Mouse (Mus musculus) midbrain, embryonic 12.5 days (tissue): ENCODE measurements around the gene Mgat4a. TPM values are rescaled to one million over a fixed set of nuclear protein-coding genes. Genes with fewer than 3 reads are reported as not detected.
A peak's percentile ranks its signal among the peaks of the same experiment; 100 is the strongest.

Experiments
- ATAC-seq: fragments of 200-750 bp; cut with Nextera tagmentation; 2 replicates; pipeline ENCODE4 v1.8.0; 2017; ENCODE audit warnings: low read depth, moderate TSS enrichment, moderate library complexity; ENCODE audit not compliant: low FRiP score
- H3K27ac ChIP-seq: fragments of 300-500 bp; sonication (generic); replicated peaks from 2 replicates; pipeline ENCODE4 v1.5.1; 2016; ENCODE audit warnings: mild to moderate bottlenecking
- H3K27me3 ChIP-seq: fragments of 300-500 bp; sonication (generic); 2 replicates; pipeline ENCODE4 v1.6.1; 2016; ENCODE audit warnings: mild to moderate bottlenecking
- H3K36me3 ChIP-seq: fragments of 300-500 bp; sonication (generic); 2 replicates; pipeline ENCODE4 v1.6.1; 2016
- H3K4me1 ChIP-seq: fragments of 300-500 bp; sonication (generic); 2 replicates; pipeline ENCODE4 v1.6.1; 2016
- H3K4me2 ChIP-seq: fragments of 300-500 bp; sonication (generic); replicated peaks from 2 replicates; pipeline ENCODE4 v1.6.1; 2016; ENCODE audit warnings: mild to moderate bottlenecking, moderate library complexity
- H3K4me3 ChIP-seq: fragments of 300-500 bp; sonication (generic); 2 replicates; pipeline ENCODE4 v1.5.1; 2016; ENCODE audit warnings: mild to moderate bottlenecking
- H3K9ac ChIP-seq: fragments of 300-500 bp; sonication (generic); replicated peaks from 2 replicates; pipeline ENCODE4 v1.6.1; 2016; ENCODE audit warnings: mild to moderate bottlenecking, moderate library complexity
- H3K9me3 ChIP-seq: fragments of 300-500 bp; sonication (generic); 2 replicates; pipeline ENCODE4 v1.6.1; 2016; ENCODE audit warnings: mild to moderate bottlenecking
- WGBS: fragments of 180-500 bp; shearing (Covaris S2); methylation state at CpG from one replicate; pipeline ENCODE4 v1.1.7; 2016; 5-methylcytosine and 5-hydroxymethylcytosine counted together
- polyA plus RNA-seq: library from polyadenylated mRNA; unstranded; fragments of >200 nt; fragmentation: Nextera tagmentation; extraction: Ambion mirVana; gene quantifications from 2 replicates; pipeline ENCODE4 v1.2.1, GENCODE M21; 2016

Gene Mgat4a
- polyA plus RNA-seq, 1 experiment from 2014 or later = 3.3 TPM

DNA sequence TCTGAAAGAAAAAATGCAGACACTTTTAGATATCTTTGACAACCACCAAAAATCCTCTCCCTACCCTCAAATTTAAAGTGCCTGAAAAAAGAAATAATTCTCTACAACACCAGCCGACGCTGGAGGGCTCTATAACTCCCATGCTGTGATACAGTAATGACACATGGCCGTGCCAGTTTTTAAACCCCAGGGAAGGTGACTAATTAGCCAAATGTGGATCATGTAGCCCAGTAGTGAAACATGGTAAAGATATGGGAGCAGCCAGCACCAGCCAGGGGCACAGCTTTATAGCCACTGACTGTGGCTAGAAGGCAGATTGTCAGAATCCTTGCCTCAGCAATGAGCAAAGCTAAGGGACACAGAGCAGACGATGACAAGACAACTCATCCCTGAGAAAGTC is 19.5 kb upstream of the Mgat4a start:
- H3K27me3 ChIP-seq = no peaks in the 10 kb centered on the region
- WGBS = 77% methylated on average over 4 of the region's 4 CpGs
- no peak overlapping the region for H3K27ac ChIP-seq
- no peaks in the 10 kb centered on the region for H3K36me3 ChIP-seq
- no peak overlapping the region for H3K4me2 ChIP-seq
- H3K4me3 ChIP-seq = no peak overlapping the region
- no peaks in the 10 kb centered on the region for H3K9me3 ChIP-seq
- H3K4me1 ChIP-seq = no peaks in the 10 kb centered on the region
- H3K9ac ChIP-seq = no peak overlapping the region
- no peak for ATAC-seq

DNA sequence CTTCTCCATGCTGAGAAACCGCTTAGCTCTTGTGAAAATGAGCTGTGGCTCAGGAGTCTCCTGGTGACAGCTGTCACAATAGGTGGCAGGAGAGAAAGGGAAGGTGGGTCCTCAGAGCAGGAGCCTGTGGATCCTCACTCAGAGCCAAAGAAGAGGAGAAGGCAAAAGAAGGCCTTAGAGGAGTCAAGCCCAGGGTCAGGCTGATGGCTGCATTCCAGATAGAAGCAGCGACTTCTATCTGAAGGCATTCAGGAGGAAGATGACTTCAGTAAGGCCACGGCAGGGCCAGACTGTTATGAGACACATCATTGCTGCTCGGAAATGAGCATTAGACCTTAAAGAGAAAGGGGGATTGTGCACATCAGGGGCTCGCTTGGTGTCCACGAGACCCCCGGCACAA is 11.2 kb upstream of the Mgat4a start:
- Histone ChIP-seq H3K4me2 (no peak overlapping the region), H3K27me3 (no peaks in the 10 kb centered on the region), H3K9ac (no peak overlapping the region), H3K27ac (no peak overlapping the region), H3K4me3 (no peak overlapping the region), H3K36me3 (no peaks in the 10 kb centered on the region), H3K9me3 (no peaks in the 10 kb centered on the region), H3K4me1 (no peaks in the 10 kb centered on the region)
- WGBS = 81% methylated on average over 7 of the region's 7 CpGs
- no peak for ATAC-seq

DNA sequence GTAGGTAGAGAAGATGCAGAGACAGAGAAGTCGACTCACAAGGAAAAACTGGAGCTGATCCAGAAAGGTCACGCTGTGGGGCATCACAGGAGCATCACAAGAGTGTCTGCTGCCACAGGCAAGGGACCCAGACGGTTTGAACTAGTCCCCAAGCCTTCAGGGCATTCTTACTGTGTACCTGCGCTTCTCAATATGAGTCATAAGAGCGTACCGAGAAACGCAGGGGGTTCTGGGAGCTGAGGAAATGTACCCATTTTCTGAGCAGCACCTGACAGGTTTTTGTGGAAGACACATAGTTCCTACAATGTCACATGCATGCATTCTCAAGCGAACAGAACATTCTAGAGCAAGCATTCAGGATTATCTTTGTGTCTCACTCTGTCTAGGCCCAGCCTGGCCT is 8.7 kb upstream of the Mgat4a start:
- Histone ChIP-seq H3K27ac (no peak overlapping the region), H3K4me1 (no peaks in the 10 kb centered on the region), H3K4me2 (no peak overlapping the region), H3K4me3 (no peak overlapping the region), H3K27me3 (no peaks in the 10 kb centered on the region), H3K36me3 (no peaks in the 10 kb centered on the region), H3K9me3 (no peaks in the 10 kb centered on the region), H3K9ac (no peak overlapping the region)
- 89% methylated on average over 8 of the region's 8 CpGs for WGBS
- no peak for ATAC-seq

DNA sequence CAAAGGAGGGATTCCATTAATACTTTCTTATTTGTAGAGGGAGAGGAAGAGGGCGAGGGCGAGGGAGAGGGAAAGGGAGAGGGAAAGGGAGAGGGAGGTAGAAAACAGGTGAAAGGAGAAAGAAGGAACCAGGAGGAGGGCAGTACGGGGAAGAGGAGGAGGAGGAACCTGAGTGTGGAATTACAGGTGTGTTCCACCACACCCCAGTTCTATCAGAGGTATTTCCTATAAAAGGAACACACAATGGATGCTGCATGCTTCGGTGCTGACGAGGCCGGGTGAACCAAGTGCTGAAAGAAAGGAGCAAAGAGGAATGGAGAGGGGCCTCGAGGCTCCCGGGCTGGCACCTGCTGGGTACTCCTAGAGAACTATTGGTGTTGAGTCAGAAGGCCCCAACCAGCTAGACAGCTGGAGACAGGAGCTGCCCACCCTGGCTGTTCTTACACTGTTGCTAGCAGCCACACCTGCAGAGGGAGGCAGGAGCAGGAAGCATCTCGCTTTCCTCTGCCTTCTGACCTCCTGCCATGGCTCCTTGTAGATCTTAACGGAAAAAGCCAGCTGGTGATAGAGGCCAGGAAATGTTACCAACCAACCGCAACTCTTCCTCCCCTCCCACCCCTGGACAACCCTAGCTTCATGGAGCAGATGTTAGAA is 5.7 kb upstream of the Mgat4a start:
- 77% methylated on average over 11 of the region's 11 CpGs for whole genome bisulfite sequencing
- H3K9ac ChIP-seq = no peak overlapping the region
- H3K4me1 ChIP-seq = no peaks in the 10 kb centered on the region
- no peak for ATAC-seq
- H3K36me3 ChIP-seq = no peaks in the 10 kb centered on the region
- H3K9me3 ChIP-seq = no peaks in the 10 kb centered on the region
- H3K27ac ChIP-seq = no peak overlapping the region
- peaks cover 15% of the 10 kb centered on the region for H3K27me3 ChIP-seq
- no peak overlapping the region for H3K4me2 ChIP-seq
- no peak overlapping the region for H3K4me3 ChIP-seq

DNA sequence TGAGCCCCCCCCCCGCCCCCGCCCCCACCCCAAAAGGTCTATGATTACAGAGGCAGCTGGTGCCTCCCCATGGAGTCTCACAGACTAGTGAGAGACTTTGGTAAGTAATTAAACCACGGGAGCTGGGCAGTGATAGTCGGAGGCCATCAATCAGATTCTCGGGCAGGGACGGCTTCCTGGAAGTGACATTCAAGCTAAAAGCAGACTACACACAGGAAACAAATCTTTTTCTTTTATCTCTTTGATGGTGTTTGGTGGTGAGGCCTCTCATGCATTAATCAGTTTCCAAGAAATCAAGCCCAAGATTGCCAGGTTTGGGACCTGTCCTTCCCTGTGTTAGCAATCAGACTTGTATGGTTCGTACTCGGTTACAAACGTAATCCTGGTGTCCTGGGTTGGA is 3.4 kb upstream of the Mgat4a start:
- peaks cover 17% of the 10 kb centered on the region for H3K27me3 ChIP-seq
- no peak overlapping the region for H3K27ac ChIP-seq
- H3K4me1 ChIP-seq = peaks cover 3% of the 10 kb centered on the region; the same call in 1 of the 2 replicates
- 57% methylated on average over 9 of the region's 9 CpGs for WGBS
- ATAC-seq = no peak
- H3K9ac ChIP-seq = no peak overlapping the region
- H3K4me3 ChIP-seq = no peak overlapping the region
- H3K9me3 ChIP-seq = no peaks in the 10 kb centered on the region
- no peak overlapping the region for H3K4me2 ChIP-seq
- H3K36me3 ChIP-seq = no peaks in the 10 kb centered on the region

DNA sequence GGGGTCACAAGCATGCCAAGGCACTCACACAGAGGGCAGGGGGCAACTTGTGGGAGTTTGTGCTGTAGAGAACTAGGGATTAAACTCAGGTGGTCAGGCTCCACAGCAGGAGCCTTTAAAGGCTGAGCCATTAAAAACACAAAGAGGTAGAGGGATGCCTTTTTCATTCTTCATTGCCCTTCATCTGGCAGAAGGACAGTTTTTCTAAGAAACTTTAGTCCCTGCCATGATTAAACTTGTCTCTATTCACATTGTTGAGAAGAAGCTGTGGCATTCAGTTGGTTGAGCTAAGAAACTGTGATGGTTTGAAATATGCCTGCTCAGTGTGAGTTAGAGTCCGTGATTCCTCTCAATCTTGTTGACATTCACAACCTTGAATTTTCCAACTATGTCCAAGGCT is 2.2 kb upstream of the Mgat4a start:
- no peak overlapping the region for H3K9ac ChIP-seq
- peaks cover 3% of the 10 kb centered on the region; the same call in 1 of the 2 replicates for H3K4me1 ChIP-seq
- H3K4me3 ChIP-seq = no peak overlapping the region
- H3K27ac ChIP-seq = no peak overlapping the region
- H3K27me3 ChIP-seq = peaks cover 18% of the 10 kb centered on the region
- no peaks in the 10 kb centered on the region for H3K36me3 ChIP-seq
- H3K9me3 ChIP-seq = no peaks in the 10 kb centered on the region
- ATAC-seq = no peak
- WGBS = 34% methylated on average over 1 of the region's 1 CpGs
- H3K4me2 ChIP-seq = no peak overlapping the region

DNA sequence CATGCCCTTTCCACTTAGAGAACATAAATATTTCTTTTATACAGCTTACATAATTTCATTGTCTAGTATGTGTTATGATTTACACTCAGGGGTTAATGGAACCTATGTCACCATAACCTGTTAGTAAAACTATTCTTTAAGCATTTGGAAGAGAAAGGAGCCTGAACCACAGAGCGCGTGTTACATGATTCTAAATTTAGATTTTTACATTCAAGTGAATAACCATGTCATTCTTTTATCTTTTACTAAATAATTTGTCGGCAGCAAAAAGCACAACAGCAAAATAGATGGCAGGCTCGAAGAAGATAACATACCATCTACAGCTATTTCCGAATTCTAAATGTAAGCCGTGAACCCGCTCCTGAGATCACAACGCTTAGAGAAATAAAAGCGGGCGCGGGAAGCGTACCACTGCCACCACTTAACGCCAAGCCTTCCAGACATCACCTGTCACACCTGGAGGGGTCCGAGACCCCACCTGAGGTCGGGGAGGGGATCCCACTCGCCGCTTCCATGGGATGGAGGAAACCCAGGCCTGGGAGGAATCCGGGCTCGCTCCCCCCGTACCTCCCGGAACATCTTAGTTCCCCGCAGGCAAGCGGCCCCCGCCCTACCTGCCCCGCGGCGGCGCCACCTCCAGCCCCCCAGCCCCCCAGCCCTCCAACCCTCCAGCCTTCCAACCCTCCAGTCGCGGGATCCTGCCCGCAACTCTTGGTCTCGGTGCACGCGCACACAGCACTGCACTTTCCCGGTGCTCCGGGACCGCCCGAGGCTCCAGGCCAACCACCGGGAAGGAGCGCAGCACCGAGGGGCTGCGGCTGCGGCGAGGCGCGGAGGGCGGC is 627 bp downstream of the Mgat4a start:
- WGBS = 3% methylated on average over 40 of the region's 47 CpGs
- Histone ChIP-seq H3K4me2 (peak overlapping the region; percentile 99), H3K27me3 (peaks cover 18% of the 10 kb centered on the region), H3K4me3 (peak overlapping the region; percentile 84), H3K36me3 (no peaks in the 10 kb centered on the region), H3K9me3 (no peaks in the 10 kb centered on the region), H3K27ac (0 out of 2 replicates have a peak overlapping the region, but pooled peaks have one; percentile 25), H3K9ac (peak overlapping the region; percentile 83), H3K4me1 (peaks cover 3% of the 10 kb centered on the region; the same call in 1 of the 2 replicates)
- ATAC-seq = peak; percentile 75

DNA sequence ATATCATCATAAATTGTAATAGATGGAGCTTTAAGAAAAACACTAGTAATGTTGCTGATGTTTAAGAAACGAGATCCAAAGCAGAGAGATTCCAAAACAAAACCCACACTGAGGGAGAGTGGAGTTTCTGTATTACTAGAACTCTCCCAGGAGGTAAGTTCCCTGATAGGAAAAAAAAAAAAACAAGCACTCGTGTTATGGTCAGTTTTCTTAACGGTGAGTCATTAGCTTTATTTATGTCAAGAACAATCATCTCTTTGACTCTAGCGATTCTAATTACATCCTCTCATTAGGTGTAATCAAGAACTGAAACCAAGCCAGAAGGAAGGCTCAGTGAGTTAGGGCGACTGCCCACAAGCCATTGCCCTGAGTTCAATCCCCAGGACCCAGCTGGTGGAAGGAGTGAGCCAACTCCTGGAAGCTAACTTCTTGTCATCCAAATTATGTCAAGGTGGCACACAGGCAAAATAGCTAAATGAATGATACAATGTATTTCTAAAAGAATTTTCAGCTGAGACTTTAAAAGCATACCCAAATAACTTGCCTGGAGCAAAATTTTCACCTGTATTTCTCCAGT is 6.2 kb downstream of the Mgat4a start:
- no peak for ATAC-seq
- 0 out of 2 replicates have a peak, but pooled peaks cover 3% of the 10 kb centered on the region for H3K27me3 ChIP-seq
- 71% methylated on average over 5 of the region's 5 CpGs for WGBS

DNA sequence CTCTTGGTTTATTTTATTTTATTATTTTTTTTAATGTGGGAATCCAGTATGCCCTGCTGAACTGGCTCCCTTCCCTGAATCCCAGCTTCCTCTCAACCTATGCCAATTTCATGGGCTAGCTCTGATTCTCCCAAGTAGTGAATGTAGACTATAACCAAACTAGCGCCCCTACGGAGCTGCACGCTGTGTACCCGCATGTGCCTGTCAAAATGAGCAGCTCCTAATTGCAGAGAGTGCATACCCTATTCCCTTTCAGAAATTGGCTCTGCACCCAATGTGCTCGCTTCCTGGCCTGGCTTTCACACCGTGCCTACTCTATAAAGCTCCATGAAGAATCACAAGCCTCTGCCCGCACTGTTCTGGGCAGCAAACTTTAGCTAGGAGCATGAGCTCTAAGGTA is 7.6 kb downstream of the Mgat4a start:
- Histone ChIP-seq H3K4me1 (peaks cover 3% of the 10 kb centered on the region; the same call in 1 of the 2 replicates), H3K4me3 (no peak overlapping the region), H3K27me3 (no peaks in the 10 kb centered on the region), H3K27ac (no peak overlapping the region), H3K36me3 (no peaks in the 10 kb centered on the region), H3K9me3 (no peaks in the 10 kb centered on the region), H3K9ac (no peak overlapping the region), H3K4me2 (no peak overlapping the region)
- no peak for ATAC-seq
- WGBS = 94% methylated on average over 7 of the region's 7 CpGs

More for the DNA sequence above, 6.2 kb downstream of the Mgat4a start:
- H3K4me1 ChIP-seq = peaks cover 3% of the 10 kb centered on the region; the same call in 1 of the 2 replicates
- no peak overlapping the region for H3K4me3 ChIP-seq
- H3K27ac ChIP-seq = no peak overlapping the region
- no peak overlapping the region for H3K9ac ChIP-seq
- no peaks in the 10 kb centered on the region for H3K9me3 ChIP-seq
- H3K36me3 ChIP-seq = no peaks in the 10 kb centered on the region
- no peak overlapping the region for H3K4me2 ChIP-seq

DNA sequence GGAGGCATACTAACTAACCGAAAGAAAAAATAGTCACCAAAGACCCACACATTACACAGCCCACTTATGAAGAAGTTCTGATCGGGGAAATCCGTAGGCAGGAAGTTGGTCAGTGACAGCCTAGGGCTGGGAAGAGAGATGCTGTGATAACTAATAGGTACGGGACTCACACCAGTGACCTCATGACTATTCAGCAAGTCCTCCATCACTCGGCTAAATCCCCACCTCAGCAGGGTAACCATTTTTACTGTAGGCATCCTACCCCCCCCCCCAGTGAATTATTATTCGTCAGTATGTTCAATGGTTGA is 8.3 kb downstream of the Mgat4a start:
- H3K27me3 ChIP-seq = no peaks in the 10 kb centered on the region
- no peak overlapping the region for H3K27ac ChIP-seq
- peaks cover 3% of the 10 kb centered on the region; the same call in 1 of the 2 replicates for H3K4me1 ChIP-seq
- ATAC-seq = no peak
- H3K36me3 ChIP-seq = no peaks in the 10 kb centered on the region
- no peak overlapping the region for H3K4me2 ChIP-seq
- H3K9ac ChIP-seq = no peak overlapping the region
- 86% methylated on average over 6 of the region's 6 CpGs for WGBS
- no peaks in the 10 kb centered on the region for H3K9me3 ChIP-seq
- H3K4me3 ChIP-seq = no peak overlapping the region

DNA sequence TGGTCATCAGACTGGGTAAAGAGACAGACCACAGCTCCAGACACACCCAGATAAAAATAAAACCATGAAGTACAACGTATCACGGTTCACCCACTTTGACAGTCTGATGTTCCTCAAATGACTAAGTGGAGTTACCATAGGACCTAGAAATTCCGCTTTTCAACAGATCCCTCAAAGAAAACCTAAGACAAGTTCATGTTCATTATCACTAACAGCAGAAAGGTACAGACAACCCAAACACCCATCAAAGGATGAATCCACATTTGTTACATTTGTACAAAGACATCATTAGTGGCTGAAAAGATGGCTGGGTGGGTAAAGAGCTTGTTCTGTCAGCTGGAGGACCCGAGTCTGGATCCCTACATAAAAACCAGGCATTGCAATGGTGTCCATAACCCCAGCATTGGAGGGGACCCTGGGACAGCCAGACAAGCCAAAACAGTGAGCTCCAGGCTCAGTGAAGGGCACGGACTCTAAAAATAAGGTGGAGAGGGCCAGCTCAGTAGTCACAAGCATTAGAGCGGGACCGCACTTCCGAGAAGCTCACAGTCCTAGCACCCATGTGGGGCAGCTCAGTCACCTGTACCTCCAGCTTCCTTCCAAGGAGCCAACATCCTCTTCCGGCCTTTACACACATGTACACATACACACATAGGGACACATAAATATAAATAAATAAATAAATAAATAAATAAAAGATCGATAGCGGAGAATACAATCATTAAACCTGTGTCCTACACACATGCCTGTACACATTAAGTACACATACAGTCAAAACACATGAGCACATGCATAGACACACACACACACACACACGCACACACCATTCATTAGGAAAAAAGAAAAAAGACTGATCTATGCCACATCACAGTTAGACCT is 8.9 kb downstream of the Mgat4a start:
- ATAC-seq = no peak
- no peak overlapping the region for H3K27ac ChIP-seq
- H3K4me3 ChIP-seq = no peak overlapping the region
- WGBS = 95% methylated on average over 12 of the region's 12 CpGs
- no peak overlapping the region for H3K4me2 ChIP-seq
- H3K9ac ChIP-seq = no peak overlapping the region
- peaks cover 3% of the 10 kb centered on the region; the same call in 1 of the 2 replicates for H3K4me1 ChIP-seq
- H3K36me3 ChIP-seq = no peaks in the 10 kb centered on the region
- no peaks in the 10 kb centered on the region for H3K9me3 ChIP-seq
- no peaks in the 10 kb centered on the region for H3K27me3 ChIP-seq
